Comparison of ENCODE assay signal across 8 mouse cellular contexts in the genomic region with DNA sequence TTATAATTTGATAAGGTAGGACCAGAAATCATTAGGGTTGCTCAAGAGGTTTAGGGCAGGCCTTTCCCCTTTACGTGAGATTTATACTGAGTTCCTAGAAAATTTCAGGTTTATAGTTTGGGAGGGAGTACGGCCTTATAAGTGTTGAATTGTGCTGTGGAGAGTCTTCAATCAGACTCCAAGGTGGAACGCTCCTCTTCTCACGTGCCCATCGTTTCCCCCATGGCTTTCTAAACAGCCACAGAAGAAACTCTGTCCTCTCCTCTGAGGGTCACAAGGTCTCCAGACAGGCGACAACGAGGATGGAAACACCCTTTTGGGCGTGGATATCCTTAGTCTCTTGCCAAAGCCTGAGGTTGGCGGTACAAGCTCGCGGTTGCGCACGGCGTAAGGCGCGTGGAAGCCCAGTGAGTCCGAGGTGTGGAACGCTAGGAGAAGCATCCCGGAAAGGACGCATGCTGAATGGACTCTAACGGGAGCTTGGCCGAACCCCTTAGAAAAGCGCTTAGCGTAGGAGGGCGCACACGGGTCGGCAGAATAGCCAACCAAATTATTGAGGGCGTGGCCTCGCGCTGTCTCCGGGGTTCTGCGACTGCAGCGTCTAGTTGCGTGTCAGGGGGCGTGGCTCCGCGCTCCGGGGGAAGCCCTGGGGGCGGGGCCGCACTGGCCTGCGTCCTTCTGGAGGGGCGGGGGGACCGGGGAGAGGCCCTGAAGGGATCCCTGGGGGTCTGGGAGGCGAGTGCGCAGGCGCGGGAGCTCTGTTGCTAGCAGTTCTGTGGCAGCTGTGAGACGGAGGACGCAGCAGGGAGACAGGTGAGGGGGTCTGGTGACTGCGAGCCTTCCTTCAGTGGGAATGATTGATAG. TPM values are rescaled to one million over a fixed set of nuclear protein-coding genes. Genes with fewer than 3 reads are reported as not detected.
DNase-seq lines count a peak whose midpoint lies in the region; ATAC-seq lines count a peak whose summit lies in the region.

A gene (plus strand): TSS at position 738 of the 864 bp plus-strand sequence.

- H3K4me3 ChIP-seq in hindbrain, embryonic 13.5 days: peak within 1 kb of the TSS; percentile 58

- H3K9me3 ChIP-seq in hindbrain, embryonic 13.5 days: no peaks in the 10 kb centered on the region

- peaks cover 31% of the 10 kb centered on the region for H3K4me1 ChIP-seq in hindbrain, embryonic 13.5 days (replicated peaks)

- peak; percentile 99 for DNase-seq in Muller cell, postnatal 12 days (ENCODE audit: inconsistent ontology term)
- DNase-seq in cerebellum, adult 9-11 months: peak; percentile 97
- peak; percentile 98 to 99 for DNase-seq in frontal cortex, postnatal 10 days (ENCODE audit: low spot score in 2 of 2)
- peak; percentile 95 to 97 for DNase-seq in layer of hippocampus, postnatal 25 days (ENCODE audit: extremely low spot score in 1 of 2, low spot score in 1 of 2)
- peak; percentile 97 for DNase-seq in lung, postnatal 25 days (ENCODE audit: low spot score)
- DNase-seq in retina, embryonic 14.5 days (ENCODE audit: low spot score): peak; percentile 99
- peak; percentile 100 for DNase-seq in thymus, postnatal 4 days

- peak within 1 kb of the TSS; percentile 83 for H3K4me2 ChIP-seq in hindbrain, embryonic 13.5 days

- H3K36me3 ChIP-seq in hindbrain, embryonic 13.5 days: peaks cover 7% of the 10 kb centered on the region

- 3% methylated on average over 50 of the region's 50 CpGs for WGBS in hindbrain, embryonic 13.5 days

- peak within 1 kb of the TSS; percentile 72 for H3K9ac ChIP-seq in hindbrain, embryonic 13.5 days

- H3K27me3 ChIP-seq in hindbrain, embryonic 13.5 days: no peaks in the 10 kb centered on the region

- peak within 1 kb of the TSS; percentile 90 for H3K27ac ChIP-seq in hindbrain, embryonic 13.5 days

- ATAC-seq in hindbrain, embryonic 13.5 days (ENCODE audit: low FRiP score): peak; percentile 65

RNA-seq across cellular contexts. Expression of the gene that starts here (rescaled TPM):
- 20.2 and 22.7 TPM in 2 replicates for polyA plus RNA-seq in hindbrain, embryonic 13.5 days (2015; fragmentation: Nextera tagmentation; extraction: Ambion mirVana)
- total RNA-seq in layer of hippocampus, postnatal 25 days (2021): 10 to 100 TPM; 16.5 to 17.6 TPM

Comparison
In these comparisons a context has a peak if more than half of its experiments do, and no peak if none do; other contexts are left out.
1. Peak in every context shown above with its lines: DNase-seq, ATAC-seq, H3K4me3 ChIP-seq and H3K27ac ChIP-seq.